Mouse (Mus musculus) gastrocnemius, postnatal 10 days (tissue): ENCODE measurements around the gene Katnb1. TPM values are rescaled to one million over a fixed set of nuclear protein-coding genes. Genes with fewer than 3 reads are reported as not detected.
A peak's percentile ranks its signal among the peaks of the same experiment; 100 is the strongest.

Source experiments
- DNase-seq: peaks from one replicate; pipeline ENCODE4 v3.0.0; 2021; ENCODE audit warnings: mixed read lengths
- total RNA-seq, 2 experiments: library from RNA; stranded (reverse); gene quantifications; 2 replicates each; pipeline ENCODE4 v1.2.3; 2021

Katnb1 gene
- total RNA-seq, 2 experiments from 2014 or later: 6.0 to 10.7 TPM

GRCm38 (mm10) chr8:95084261-95084660 is 3.3 kb downstream of the Katnb1 start:
- DNase-seq: no peak

- DNase-seq: no peak
Measured at GRCm38 (mm10) chr8:95084744-95085431, 3.9 kb downstream of the Katnb1 start.

- DNase-seq: no peak
Measured at GRCm38 (mm10) chr8:95085432-95086141, 4.6 kb downstream of the Katnb1 start.

- DNase-seq: no peak
Measured at GRCm38 (mm10) chr8:95093574-95093973, 12.6 kb downstream of the Katnb1 start.

GRCm38 (mm10) chr8:95099009-95099408 is 18.0 kb downstream of the Katnb1 start:
- DNase-seq: peak; percentile 75

GRCm38 (mm10) chr8:95101972-95102371 is 21.0 kb downstream of the Katnb1 start:
- DNase-seq: no peak

GRCm38 (mm10) chr8:95107306-95107705 is 26.3 kb downstream of the Katnb1 start:
- no peak for DNase-seq

- no peak for DNase-seq
Measured at GRCm38 (mm10) chr8:95112594-95112993, 31.6 kb downstream of the Katnb1 start.

- DNase-seq: no peak
Measured at GRCm38 (mm10) chr8:95113108-95113507, 32.1 kb downstream of the Katnb1 start.

GRCm38 (mm10) chr8:95113750-95114149 is 32.8 kb downstream of the Katnb1 start:
- no peak for DNase-seq

- no peak for DNase-seq
Measured at GRCm38 (mm10) chr8:95123455-95123854, 42.5 kb downstream of the Katnb1 start.

GRCm38 (mm10) chr8:95126497-95126896 is 45.5 kb downstream of the Katnb1 start:
- DNase-seq: no peak

GRCm38 (mm10) chr8:95127658-95128057 is 46.7 kb downstream of the Katnb1 start:
- DNase-seq: no peak

GRCm38 (mm10) chr8:95128750-95129260 is 47.8 kb downstream of the Katnb1 start:
- DNase-seq: no peak

GRCm38 (mm10) chr8:95130966-95131537 is 50.1 kb downstream of the Katnb1 start:
- no peak for DNase-seq

- DNase-seq: no peak
Measured at GRCm38 (mm10) chr8:95131983-95132382, 51.0 kb downstream of the Katnb1 start.

GRCm38 (mm10) chr8:95134186-95134585 is 53.2 kb downstream of the Katnb1 start:
- no peak for DNase-seq

GRCm38 (mm10) chr8:95135242-95135641 is 54.3 kb downstream of the Katnb1 start:
- no peak for DNase-seq

- no peak for DNase-seq
Measured at GRCm38 (mm10) chr8:95136218-95136617, 55.2 kb downstream of the Katnb1 start.

- no peak for DNase-seq
Measured at GRCm38 (mm10) chr8:95137201-95137600, 56.2 kb downstream of the Katnb1 start.

- peak; percentile 49 for DNase-seq
Measured at GRCm38 (mm10) chr8:95137641-95138098, 56.7 kb downstream of the Katnb1 start.

- DNase-seq: peak; percentile 37
Measured at GRCm38 (mm10) chr8:95138341-95139050, 57.5 kb downstream of the Katnb1 start.

GRCm38 (mm10) chr8:95139051-95139365 is 58.0 kb downstream of the Katnb1 start:
- no peak for DNase-seq
